ENCODE assay signal across 13 mouse cellular contexts in the genomic region with DNA sequence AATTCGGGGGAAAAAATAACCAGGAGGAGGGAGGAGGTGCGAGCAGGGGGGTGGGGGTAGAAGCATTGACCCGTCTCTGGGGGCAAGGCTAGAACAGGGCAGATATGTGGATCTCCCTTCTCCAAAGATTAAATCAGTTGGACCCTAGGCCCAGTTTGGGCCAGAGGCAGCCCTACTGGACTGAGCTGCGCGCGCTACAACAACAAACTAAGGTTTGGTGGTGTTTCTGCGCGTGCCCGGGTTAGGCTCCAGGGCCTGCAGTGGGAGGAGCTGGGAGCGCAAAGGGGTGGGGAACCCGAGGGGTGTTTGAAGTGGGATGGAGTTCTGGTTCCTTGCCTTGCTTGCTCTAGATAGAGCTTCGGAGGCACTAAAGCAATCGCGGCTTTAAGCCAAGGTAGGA. TPM values are rescaled to one million over a fixed set of nuclear protein-coding genes. Genes with fewer than 3 reads are reported as not detected.
DNase-seq lines count a peak whose midpoint lies in the region; ATAC-seq lines count a peak whose summit lies in the region.
"Had no signal": no experiment of that assay in that cellular context is flagged by ENCODE, and none has a peak within 500 bp of the region (broad histone marks: within the 10 kb centered on the region; RNA-seq: fewer than 3 reads in every experiment).

No protein-coding gene starts in this region.

- no peaks in the 10 kb centered on the region for H3K36me3 ChIP-seq in heart, embryonic 13.5 days
- no peaks in the 10 kb centered on the region for H3K36me3 ChIP-seq in neural tube, embryonic 14.5 days (ENCODE audit: control insufficient read depth, insufficient read depth, low read length)
- H3K36me3 ChIP-seq: lung, embryonic 15.5 days had no signal

- H3K9ac ChIP-seq in heart, embryonic 13.5 days, result no peak overlapping the region
- no peak overlapping the region for H3K9ac ChIP-seq in neural tube, embryonic 14.5 days (replicated peaks; ENCODE audit: low read depth, low read length)
- H3K9ac ChIP-seq: lung, embryonic 15.5 days had no signal

- H3K4me2 ChIP-seq in heart, embryonic 13.5 days, result no peak overlapping the region
- H3K4me2 ChIP-seq in neural tube, embryonic 14.5 days (ENCODE audit: low read depth, low read length), result peak overlapping the region; percentile 48; the same call in 1 of the 2 replicates
- H3K4me2 ChIP-seq: lung, embryonic 15.5 days had no signal

- no peak; the same call in 1 of the 2 replicates for ATAC-seq in heart, embryonic 13.5 days (ENCODE audit: extremely low read depth, insufficient number of reproducible peaks, low FRiP score, low TSS enrichment)
- ATAC-seq in neural tube, embryonic 14.5 days (ENCODE audit: low read depth), result no peak

- WGBS in heart, embryonic 13.5 days, result 2% methylated on average over 14 of the region's 14 CpGs
- WGBS in neural tube, embryonic 14.5 days, result 1% methylated on average over 14 of the region's 14 CpGs

- H3K27ac ChIP-seq in heart, embryonic 13.5 days (replicated peaks), result no peak overlapping the region
- H3K27ac ChIP-seq in neural tube, embryonic 14.5 days (ENCODE audit: low read depth, low read length), result no peak overlapping the region
- H3K27ac ChIP-seq: lung, embryonic 15.5 days had no signal

- no peak for DNase-seq in heart, adult 8-10 months (ENCODE audit: low spot score)
- peak; percentile 82 for DNase-seq in embryo, embryonic 10.5 days (ENCODE audit: low spot score)
- peak; percentile 4 for DNase-seq in induced T-regulatory cell, adult 2 months (ENCODE audit: low read depth)
- no peak for DNase-seq in right cerebral cortex, postnatal 36 days (ENCODE audit: low spot score in 2 of 2)
- DNase-seq in adrenal gland, adult 2 months, result no peak
- DNase-seq in ovary, postnatal 10 days (ENCODE audit: low spot score), result no peak
- DNase-seq: cerebellum, adult 2 months had no signal

- no peaks in the 10 kb centered on the region for H3K9me3 ChIP-seq in heart, embryonic 13.5 days
- no peaks in the 10 kb centered on the region for H3K9me3 ChIP-seq in neural tube, embryonic 14.5 days (ENCODE audit: control insufficient read depth, low read length)
- H3K9me3 ChIP-seq: lung, embryonic 15.5 days had no signal

- H3K4me3 ChIP-seq in heart, embryonic 13.5 days, result peak overlapping the region; percentile 9; the same call in 1 of the 2 replicates
- H3K4me3 ChIP-seq in neural tube, embryonic 14.5 days (ENCODE audit: low read depth, low read length), result no peak overlapping the region
- H3K4me3 ChIP-seq: lung, embryonic 15.5 days had no signal

- H3K4me1 ChIP-seq in heart, embryonic 13.5 days, result peaks cover 8% of the 10 kb centered on the region; the same call in 1 of the 2 replicates
- H3K4me1 ChIP-seq in neural tube, embryonic 14.5 days (ENCODE audit: control insufficient read depth, insufficient read depth, low read length), result peaks cover 15% of the 10 kb centered on the region

- H3K27me3 ChIP-seq in heart, embryonic 13.5 days (replicated peaks), result peaks cover 100% of the 10 kb centered on the region
- H3K27me3 ChIP-seq in neural tube, embryonic 14.5 days (ENCODE audit: control insufficient read depth, insufficient read depth, low read length), result peaks cover 48% of the 10 kb centered on the region

RNA-seq across cellular contexts. Expression of a gene that starts 2.0 kb away (rescaled TPM):
- not detected in 2 replicates for polyA plus RNA-seq in heart, embryonic 13.5 days (2015; fragmentation: Nextera tagmentation; extraction: Ambion mirVana)
- total RNA-seq in heart, adult 8-10 months (2022), result not detected
- polyA plus RNA-seq in neural tube, embryonic 14.5 days (2014; fragmentation: Nextera tagmentation; extraction: Ambion mirVana), result 4.1 and 4.7 TPM in 2 replicates
- not detected for total RNA-seq in adrenal gland, adult 2 months (2021)
- polyA plus RNA-seq in adrenal gland, adult 2 months (2012; rRNA removed), result not detected in 2 replicates
- total RNA-seq: heart, postnatal 25 days; layer of hippocampus, postnatal 25 days had no signal
- polyA plus RNA-seq: frontal cortex, adult 2 months; lung, embryonic 15.5 days had no signal

Comparison
In these comparisons a context has a peak if more than half of its experiments do, and no peak if none do; other contexts are left out.
1. DNase-seq: peak in embryo, embryonic 10.5 days (single experiment) and induced T-regulatory cell, adult 2 months (single experiment); none in heart, adult 8-10 months (single experiment), right cerebral cortex, postnatal 36 days (0 of 2), adrenal gland, adult 2 months (single experiment) and ovary, postnatal 10 days (single experiment).